Mouse (Mus musculus) mesoderm, embryonic 11.5 days (tissue): Measurements from ENCODE around the gene 2010111I01Rik.
A peak's percentile ranks its signal among the peaks of the same experiment; 100 is the strongest.
"Not testable (repeated sequence)": the region's sequence is repeated elsewhere in the genome, so short reads cannot be mapped to it uniquely, and the experiment has no call there.

ENCODE experiments used
- DNase-seq: peaks from one replicate; pipeline ENCODE4 v3.0.0-alpha.2; 2012; ENCODE audit warnings: low read depth, low spot score

The 2010111I01Rik gene

GRCm38 (mm10) chr13:63337239-63337960 is 372.7 kb downstream of the 2010111I01Rik start:
- DNase-seq: no peak

GRCm38 (mm10) chr13:63339946-63340345 is 375.3 kb downstream of the 2010111I01Rik start:
- no peak for DNase-seq

DNA sequence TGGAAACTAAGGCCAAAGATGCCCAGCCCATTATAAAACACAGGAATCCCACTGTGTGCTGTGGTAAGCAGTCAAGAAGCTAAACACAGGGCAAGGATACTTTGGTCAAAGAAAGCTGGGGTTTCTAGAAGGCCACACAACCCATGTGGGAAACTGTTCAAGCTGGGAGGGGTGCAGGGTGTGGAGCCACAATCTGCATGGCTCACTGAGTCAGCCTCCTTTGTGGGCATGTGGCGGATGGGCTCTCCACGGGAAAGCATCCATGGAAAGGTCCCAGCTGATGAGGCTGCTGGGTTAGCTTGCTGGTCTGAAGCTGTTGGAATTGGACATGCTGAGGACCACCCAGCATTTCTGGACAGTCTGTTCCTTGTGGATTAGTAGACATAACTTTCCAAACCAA is 378.1 kb downstream of the 2010111I01Rik start:
- no peak for DNase-seq

GRCm38 (mm10) chr13:63344481-63344880 is 379.8 kb downstream of the 2010111I01Rik start:
- DNase-seq: no peak

GRCm38 (mm10) chr13:63345476-63346225 is 381.0 kb downstream of the 2010111I01Rik start:
- DNase-seq: no peak

GRCm38 (mm10) chr13:63347639-63348038 is 382.9 kb downstream of the 2010111I01Rik start:
- no peak for DNase-seq

DNA sequence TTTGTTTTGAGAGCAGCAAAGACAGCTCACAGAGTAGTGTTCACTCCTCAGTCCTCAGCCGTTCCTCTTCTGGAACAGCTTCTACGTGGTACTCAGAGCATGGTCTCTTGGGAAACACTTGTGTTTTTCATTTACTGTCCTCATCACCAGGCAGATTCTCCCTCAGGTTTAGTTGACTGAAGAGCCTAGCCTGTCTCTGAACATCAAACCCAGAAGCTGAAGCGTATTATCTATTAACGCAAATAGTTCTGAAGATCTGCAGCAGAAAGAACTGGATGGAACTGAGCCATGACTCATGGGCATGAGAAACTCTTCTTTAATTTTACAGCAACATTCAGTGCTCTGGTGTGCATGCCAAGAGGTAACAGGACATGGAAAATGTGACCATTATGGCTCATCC is 385.4 kb downstream of the 2010111I01Rik start:
- no peak for DNase-seq

- DNase-seq: not testable (repeated sequence)
Observed at GRCm38 (mm10) chr13:63353312-63353711, 388.6 kb downstream of the 2010111I01Rik start.

GRCm38 (mm10) chr13:63356101-63356500 is 391.4 kb downstream of the 2010111I01Rik start:
- no peak for DNase-seq

DNA sequence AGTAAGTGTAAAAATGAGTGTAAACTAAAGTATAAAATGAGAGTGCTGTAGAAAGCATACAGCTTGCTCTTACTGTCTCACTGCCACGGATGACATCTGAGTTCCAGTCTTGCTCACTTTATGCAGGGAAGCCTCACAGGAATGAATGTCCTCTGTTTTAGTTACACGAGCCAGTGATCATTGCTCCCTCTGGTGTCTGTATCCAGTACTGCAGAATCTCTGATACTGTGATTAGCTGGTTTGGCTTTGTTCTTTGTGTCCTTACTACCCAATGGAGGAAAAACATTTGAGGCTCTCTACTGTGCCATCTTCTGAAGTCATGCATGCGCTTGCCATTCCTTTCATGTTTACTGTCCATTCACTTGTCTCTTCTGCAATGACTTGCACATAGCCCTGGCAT is 391.9 kb downstream of the 2010111I01Rik start:
- peak; percentile 79 for DNase-seq

DNA sequence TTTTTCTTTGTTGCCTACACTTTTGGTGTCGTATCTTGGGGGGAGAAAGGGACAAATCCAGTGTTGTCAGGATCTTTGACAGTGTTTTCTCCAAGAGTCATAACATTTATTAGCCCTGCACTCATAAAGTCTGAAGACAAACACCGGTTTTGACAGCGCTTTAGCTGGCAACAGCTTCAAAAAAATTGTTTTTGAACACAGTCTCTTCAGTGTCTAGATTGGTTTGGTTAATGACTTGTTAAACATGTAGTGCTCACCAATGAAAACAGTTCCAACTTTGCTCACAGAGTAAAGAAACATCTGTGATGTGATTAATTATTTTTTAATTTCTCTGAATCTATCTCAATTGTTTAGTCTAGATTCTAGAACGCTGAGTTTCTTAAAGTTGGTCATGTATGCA is 394.7 kb downstream of the 2010111I01Rik start:
- no peak for DNase-seq

- DNase-seq: peak; percentile 60
Observed at GRCm38 (mm10) chr13:63360111-63360885, 395.6 kb downstream of the 2010111I01Rik start.

GRCm38 (mm10) chr13:63361755-63362154 is 397.1 kb downstream of the 2010111I01Rik start:
- no peak for DNase-seq

DNA sequence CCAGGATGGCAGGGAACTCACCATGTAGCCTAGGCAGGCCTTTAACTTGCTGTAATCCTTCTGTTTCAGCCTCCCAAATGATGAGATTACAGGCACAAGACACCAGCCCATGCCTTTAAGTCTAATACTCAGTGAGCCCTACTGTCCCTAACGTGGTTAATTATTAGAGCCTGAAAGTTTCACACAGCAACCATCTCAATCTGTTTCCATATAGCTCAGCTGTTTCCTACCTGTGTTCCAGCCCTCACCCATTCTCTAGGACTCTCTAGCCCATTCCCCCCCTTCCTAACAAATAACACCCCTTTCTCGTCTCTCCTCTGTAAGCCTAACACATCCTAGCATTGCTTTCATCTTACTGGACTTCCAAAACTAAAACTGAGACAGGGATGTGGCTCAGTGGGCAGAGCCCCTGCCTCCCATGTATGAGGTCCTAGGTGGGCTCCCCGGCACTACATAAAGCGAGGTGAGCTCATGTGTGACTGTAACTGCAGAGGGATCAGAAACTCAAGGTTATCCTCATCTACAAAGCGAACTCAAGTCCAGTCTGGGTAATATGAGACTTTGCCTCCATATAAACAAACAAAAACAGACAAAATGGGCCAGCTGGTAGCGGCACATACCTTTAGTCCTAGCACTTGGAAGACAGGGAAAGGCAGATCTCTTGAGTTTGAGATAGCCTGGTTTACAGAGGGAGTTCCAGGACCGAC is 408.9 kb downstream of the 2010111I01Rik start:
- no peak for DNase-seq
